Mouse (Mus musculus) stomach, postnatal 0 days (tissue): ENCODE data around the gene Agtpbp1.

Source experiments
- CTCF ChIP-seq: IDR thresholded peaks from 2 replicates; pipeline ENCODE4 v1.5.1; 2016; ENCODE audit warnings: antibody characterized with exemption, low read depth, mild to moderate bottlenecking, moderate library complexity
- EP300 ChIP-seq: optimal IDR thresholded peaks from 2 replicates; pipeline ENCODE3; 2016; ENCODE audit warnings: antibody characterized with exemption

DNA sequence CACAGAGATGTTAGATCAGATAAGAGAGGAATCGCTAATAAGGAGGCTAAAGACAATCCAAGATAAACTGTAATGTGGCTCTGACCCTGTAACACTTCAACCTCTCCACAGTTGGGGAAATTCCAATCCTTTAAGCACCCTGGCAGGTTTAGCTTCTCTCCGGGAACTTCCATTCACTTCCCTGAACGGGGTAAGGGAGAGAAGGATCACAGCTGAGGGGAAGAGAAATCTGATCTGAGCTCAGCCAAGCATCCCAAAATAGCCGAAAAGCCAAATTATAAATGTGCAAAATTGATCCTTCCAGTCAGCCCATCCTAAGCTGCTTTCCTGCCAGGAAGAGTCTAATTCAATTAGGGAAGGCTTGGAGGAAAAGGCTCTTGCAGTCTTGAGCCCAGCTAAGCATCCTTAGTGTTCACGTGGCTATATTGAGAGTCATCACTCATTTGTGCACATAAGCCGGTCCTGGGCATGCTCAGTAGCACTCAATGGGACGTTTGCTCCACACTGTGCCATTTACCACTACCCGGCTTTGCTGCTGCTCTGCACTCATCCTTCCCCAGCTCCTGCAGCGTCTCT lies 19.0 kb downstream of the Agtpbp1 start:
- no peak for TF ChIP-seq CTCF
- no peak for TF ChIP-seq EP300
